ENCODE assay signal across 28 mouse cellular contexts in the genomic region with DNA sequence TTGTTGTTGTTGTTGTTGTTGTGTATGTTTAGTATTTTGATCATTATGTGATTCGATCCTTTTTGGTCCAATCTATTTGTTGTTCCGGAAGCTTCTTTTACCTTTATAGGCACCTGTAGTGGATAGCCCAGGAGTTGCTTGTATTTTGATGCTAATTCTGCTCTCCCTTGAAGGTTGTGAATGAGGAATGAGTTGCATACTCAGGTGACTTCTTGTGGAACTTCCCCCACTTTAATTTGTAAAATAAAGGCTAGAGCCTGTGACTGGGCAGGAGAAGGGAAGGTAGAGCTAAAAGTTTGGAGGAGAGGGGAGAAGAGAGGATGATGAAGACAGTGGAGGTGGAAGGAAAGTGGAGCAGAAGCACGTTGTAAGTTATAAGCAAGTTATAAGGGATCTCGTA. TPM values are rescaled to one million over a fixed set of nuclear protein-coding genes. Genes with fewer than 3 reads are reported as not detected.
DNase-seq lines count a peak whose midpoint lies in the region; ATAC-seq and TF ChIP-seq lines count a peak whose summit lies in the region.
"Had no signal": no experiment of that assay in that cellular context is flagged by ENCODE, and none has a peak within 500 bp of the region (broad histone marks: within the 10 kb centered on the region; RNA-seq: fewer than 3 reads in every experiment).

No protein-coding gene starts in this region.

- ATAC-seq in midbrain, embryonic 16.5 days, result no peak
- ATAC-seq: activated CD4-positive, CD25-positive, alpha-beta regulatory T cell, adult 4 months; CD4-positive, CD25-positive, alpha-beta regulatory T cell, adult 4 months; forebrain, embryonic 14.5 days; forebrain, embryonic 16.5 days; Patski had no signal

- no peak overlapping the region for H3K9ac ChIP-seq in midbrain, embryonic 16.5 days (ENCODE audit: low read depth, low read length)
- H3K9ac ChIP-seq: embryonic facial prominence, embryonic 13.5 days; embryonic facial prominence, embryonic 15.5 days; forebrain, embryonic 12.5 days had no signal

- H3K36me3 ChIP-seq in E14TG2a.4 (ENCODE audit: insufficient read depth, low read length), result no peaks in the 10 kb centered on the region
- no peaks in the 10 kb centered on the region for H3K36me3 ChIP-seq in midbrain, embryonic 16.5 days (ENCODE audit: control insufficient read depth, insufficient read depth, low read length)
- H3K36me3 ChIP-seq: embryonic facial prominence, embryonic 13.5 days; embryonic facial prominence, embryonic 15.5 days; forebrain, embryonic 10.5 days; forebrain, embryonic 12.5 days; G1E had no signal

- no peaks in the 10 kb centered on the region for H3K27me3 ChIP-seq in E14TG2a.4 (ENCODE audit: insufficient read depth, low read length)
- no peaks in the 10 kb centered on the region; the same call in 1 of the 2 replicates for H3K27me3 ChIP-seq in midbrain, embryonic 16.5 days (ENCODE audit: control insufficient read depth, insufficient read depth, low read depth, low read length)
- H3K27me3 ChIP-seq: CH12.LX; embryonic facial prominence, embryonic 13.5 days; embryonic facial prominence, embryonic 15.5 days; forebrain, embryonic 12.5 days; Patski had no signal

- H3K27ac ChIP-seq in midbrain, embryonic 16.5 days (ENCODE audit: low read length), result no peak overlapping the region
- H3K27ac ChIP-seq: embryonic facial prominence, embryonic 13.5 days; embryonic facial prominence, embryonic 15.5 days; forebrain, embryonic 10.5 days; forebrain, embryonic 12.5 days had no signal

- DNase-seq in ES-CJ7 (ENCODE audit: low read depth, low spot score), result peak; percentile 80
- DNase-seq in R1 (ENCODE audit: low read depth, low spot score), result peak; percentile 76
- no peak for DNase-seq in gastrocnemius, adult 18-20 months (ENCODE audit: low spot score)
- no peak for DNase-seq in thymus, postnatal 4 days
- DNase-seq: adrenal gland, adult 8-10 months; adrenal gland, postnatal 14 days; B cell, adult 2 months; cerebellum, adult 11 months; cerebellum, adult 18-20 months; cerebellum, adult 8-10 months; cerebellum, adult 9-11 months; cerebellum, postnatal 14 days; cerebellum, postnatal 36 days; embryo, embryonic 11 days had no signal

- no peak for TF ChIP-seq CTCF in E14TG2a.4 (conservative IDR thresholded peaks at IDR 0.05; ENCODE audit: low read length)

- H3K4me1 ChIP-seq in E14TG2a.4 (replicated peaks; ENCODE audit: low read depth, low read length), result peaks cover 46% of the 10 kb centered on the region
- H3K4me1 ChIP-seq in midbrain, embryonic 16.5 days (ENCODE audit: control insufficient read depth, insufficient read depth, low read length), result no peaks in the 10 kb centered on the region
- H3K4me1 ChIP-seq: embryonic facial prominence, embryonic 13.5 days; embryonic facial prominence, embryonic 15.5 days had no signal

- WGBS in midbrain, embryonic 16.5 days, result 85% methylated on average over 4 of the region's 4 CpGs

- peak overlapping the region; percentile 54 for H3K4me3 ChIP-seq in E14TG2a.4 (replicated peaks; ENCODE audit: low read length)
- no peak overlapping the region for H3K4me3 ChIP-seq in midbrain, embryonic 16.5 days (ENCODE audit: low read depth, low read length)
- H3K4me3 ChIP-seq: embryonic facial prominence, embryonic 13.5 days; embryonic facial prominence, embryonic 15.5 days; erythroblast, embryonic 14.5 days; forebrain, embryonic 10.5 days; forebrain, embryonic 12.5 days had no signal

- H3K4me2 ChIP-seq in midbrain, embryonic 16.5 days (ENCODE audit: low read length), result no peak overlapping the region
- H3K4me2 ChIP-seq: embryonic facial prominence, embryonic 13.5 days; embryonic facial prominence, embryonic 15.5 days; forebrain, embryonic 12.5 days had no signal

- H3K9me3 ChIP-seq in E14TG2a.4 (ENCODE audit: low read length), result no peaks in the 10 kb centered on the region
- H3K9me3 ChIP-seq in midbrain, embryonic 16.5 days (replicated peaks; ENCODE audit: control insufficient read depth, low read length, poor library complexity, severe bottlenecking), result no peaks in the 10 kb centered on the region
- H3K9me3 ChIP-seq: embryonic facial prominence, embryonic 13.5 days; embryonic facial prominence, embryonic 15.5 days; forebrain, embryonic 10.5 days; forebrain, embryonic 12.5 days; G1E had no signal

RNA-seq across cellular contexts. Expression of gene Cdk6, which starts 47.6 kb away (rescaled TPM):
- 1 to 10 TPM in 1 of 2 experiments, under 1 TPM in 1; 0.73 to 1.1 TPM for total RNA-seq in gastrocnemius, adult 18-20 months (2021)
- 6.3 and 8.1 TPM in 2 replicates for polyA plus RNA-seq in midbrain, embryonic 16.5 days (2015; fragmentation: Nextera tagmentation; extraction: Ambion mirVana)

Comparison
In these comparisons a context has a peak if more than half of its experiments do, and no peak if none do; other contexts are left out.
1. DNase-seq: peak in ES-CJ7 (single experiment) and R1 (single experiment); none in gastrocnemius, adult 18-20 months (single experiment) and thymus, postnatal 4 days (single experiment).